In the genomic region with DNA sequence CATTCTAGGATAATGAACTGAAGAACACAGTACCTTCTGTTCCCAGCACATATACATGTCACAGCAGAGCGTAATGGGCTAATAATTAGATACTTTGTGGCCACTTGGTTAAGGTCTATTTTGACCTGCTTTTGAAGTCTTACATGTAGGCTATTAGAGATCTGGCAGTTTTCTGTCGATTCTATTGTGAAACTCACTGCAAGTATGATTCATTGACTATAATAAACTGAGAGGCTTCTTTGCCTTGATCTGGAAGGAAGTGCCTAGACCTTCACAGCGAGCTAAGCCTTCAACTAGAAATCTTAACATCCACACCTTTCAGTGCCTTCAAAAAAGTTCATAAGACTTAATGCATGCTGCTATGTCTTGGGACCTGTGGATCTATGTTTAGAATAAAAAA, we compare ENCODE assay signal across 26 mouse cellular contexts.
DNase-seq lines count a peak whose midpoint lies in the region; ATAC-seq and TF ChIP-seq lines count a peak whose summit lies in the region.
"Had no signal": no experiment of that assay in that cellular context is flagged by ENCODE, and none has a peak within 500 bp of the region (broad histone marks: within the 10 kb centered on the region; RNA-seq: fewer than 3 reads in every experiment).

No protein-coding gene starts in this region.

- H3K27me3 ChIP-seq in midbrain, embryonic 11.5 days (ENCODE audit: control insufficient read depth, insufficient read depth, low read length), result no peaks in the 10 kb centered on the region
- no peaks in the 10 kb centered on the region for H3K27me3 ChIP-seq in midbrain, embryonic 14.5 days (ENCODE audit: control insufficient read depth, insufficient read depth, low read length)
- H3K27me3 ChIP-seq in C2C12 (ENCODE audit: control insufficient read depth, insufficient read depth, insufficient read length), result no peaks in the 10 kb centered on the region
- no peaks in the 10 kb centered on the region for H3K27me3 ChIP-seq in heart, embryonic 11.5 days (ENCODE audit: control insufficient read depth, insufficient read depth, low read length)
- H3K27me3 ChIP-seq in kidney, embryonic 15.5 days, result no peaks in the 10 kb centered on the region
- H3K27me3 ChIP-seq: embryonic facial prominence, embryonic 13.5 days; embryonic facial prominence, embryonic 15.5 days; forebrain, embryonic 12.5 days had no signal

- H3K79me3 ChIP-seq in C2C12 (ENCODE audit: low read depth), result no peaks in the 10 kb centered on the region

- DNase-seq in midbrain, embryonic 11.5 days (ENCODE audit: low spot score, missing footprints), result peak; percentile 73
- DNase-seq in midbrain, embryonic 14.5 days, result no peak
- DNase-seq in 416B (ENCODE audit: low read depth) (peak; percentile 20), NIH3T3 (ENCODE audit: low read depth) (peak; percentile 31)
- DNase-seq in layer of hippocampus, postnatal 10 days (ENCODE audit: low spot score in 2 of 2), result no peak
- DNase-seq: adrenal gland, adult 2 months; adrenal gland, postnatal 10 days; adrenal gland, postnatal 25 days; B cell, adult 2 months; cerebellum, adult 11 months; cerebellum, adult 18-20 months; cerebellum, adult 8-10 months; cerebellum, adult 9-11 months; cerebellum, postnatal 14 days; cerebellum, postnatal 36 days; embryo, embryonic 11 days had no signal

- H3K4me2 ChIP-seq in midbrain, embryonic 11.5 days, result no peak overlapping the region
- no peak overlapping the region for H3K4me2 ChIP-seq in midbrain, embryonic 14.5 days (ENCODE audit: low read length)
- no peak overlapping the region for H3K4me2 ChIP-seq in heart, embryonic 11.5 days
- no peak overlapping the region for H3K4me2 ChIP-seq in kidney, embryonic 15.5 days
- H3K4me2 ChIP-seq: embryonic facial prominence, embryonic 13.5 days; embryonic facial prominence, embryonic 15.5 days; forebrain, embryonic 12.5 days had no signal

- WGBS in midbrain, embryonic 11.5 days, result 92% methylated on average over 3 of the region's 3 CpGs
- WGBS in midbrain, embryonic 14.5 days, result 88% methylated on average over 3 of the region's 3 CpGs
- WGBS in heart, embryonic 11.5 days (ENCODE audit: insufficient replicate concordance), result 75% methylated on average over 3 of the region's 3 CpGs
- 59% methylated on average over 3 of the region's 3 CpGs for WGBS in kidney, embryonic 15.5 days

- no peak overlapping the region for H3K9ac ChIP-seq in midbrain, embryonic 11.5 days (ENCODE audit: low read length)
- H3K9ac ChIP-seq in midbrain, embryonic 14.5 days (replicated peaks; ENCODE audit: low read length), result no peak overlapping the region
- H3K9ac ChIP-seq in heart, embryonic 11.5 days (ENCODE audit: low read depth, low read length), result no peak overlapping the region
- no peak overlapping the region for H3K9ac ChIP-seq in kidney, embryonic 15.5 days
- H3K9ac ChIP-seq: embryonic facial prominence, embryonic 13.5 days; embryonic facial prominence, embryonic 15.5 days; forebrain, embryonic 12.5 days had no signal

- H3K36me3 ChIP-seq in midbrain, embryonic 11.5 days (ENCODE audit: control insufficient read depth, insufficient read depth, low read length), result no peaks in the 10 kb centered on the region
- no peaks in the 10 kb centered on the region for H3K36me3 ChIP-seq in midbrain, embryonic 14.5 days (ENCODE audit: control insufficient read depth, insufficient read depth, low read length)
- no peaks in the 10 kb centered on the region for H3K36me3 ChIP-seq in C2C12 (ENCODE audit: control insufficient read depth, insufficient read depth)
- H3K36me3 ChIP-seq in heart, embryonic 11.5 days (ENCODE audit: control insufficient read depth, insufficient read depth, low read length), result no peaks in the 10 kb centered on the region
- no peaks in the 10 kb centered on the region for H3K36me3 ChIP-seq in kidney, embryonic 15.5 days
- H3K36me3 ChIP-seq: embryonic facial prominence, embryonic 13.5 days; embryonic facial prominence, embryonic 15.5 days; forebrain, embryonic 10.5 days; forebrain, embryonic 12.5 days had no signal

- no peak overlapping the region for H3K27ac ChIP-seq in midbrain, embryonic 11.5 days (ENCODE audit: low read depth, low read length)
- H3K27ac ChIP-seq in midbrain, embryonic 14.5 days (replicated peaks; ENCODE audit: low read depth, low read length), result no peak overlapping the region
- H3K27ac ChIP-seq in heart, embryonic 11.5 days (ENCODE audit: low read depth, low read length), result no peak overlapping the region
- H3K27ac ChIP-seq in kidney, embryonic 15.5 days, result no peak overlapping the region
- H3K27ac ChIP-seq: embryonic facial prominence, embryonic 13.5 days; embryonic facial prominence, embryonic 15.5 days; forebrain, embryonic 10.5 days; forebrain, embryonic 12.5 days had no signal

- no peaks in the 10 kb centered on the region for H3K79me2 ChIP-seq in C2C12 (ENCODE audit: control insufficient read depth, insufficient read depth)

- no peak overlapping the region for H3ac ChIP-seq in C2C12 (ENCODE audit: control insufficient read depth, insufficient read length, low read depth)

- H3K4me1 ChIP-seq in midbrain, embryonic 11.5 days (ENCODE audit: control insufficient read depth, insufficient read depth, low read length), result no peaks in the 10 kb centered on the region
- no peaks in the 10 kb centered on the region for H3K4me1 ChIP-seq in midbrain, embryonic 14.5 days (ENCODE audit: control insufficient read depth, insufficient read depth, low read length)
- H3K4me1 ChIP-seq in heart, embryonic 11.5 days (ENCODE audit: control insufficient read depth, insufficient read depth, low read length), result no peaks in the 10 kb centered on the region
- H3K4me1 ChIP-seq in kidney, embryonic 15.5 days, result no peaks in the 10 kb centered on the region
- H3K4me1 ChIP-seq: forebrain, embryonic 12.5 days had no signal

- no peak overlapping the region for H3K4me3 ChIP-seq in midbrain, embryonic 11.5 days (ENCODE audit: low read depth, low read length)
- no peak overlapping the region for H3K4me3 ChIP-seq in midbrain, embryonic 14.5 days (replicated peaks; ENCODE audit: low read depth, low read length)
- H3K4me3 ChIP-seq in C2C12 (ENCODE audit: insufficient read depth, poor library complexity, severe bottlenecking), result no peak overlapping the region
- H3K4me3 ChIP-seq in heart, embryonic 11.5 days (ENCODE audit: low read depth, low read length), result no peak overlapping the region
- H3K4me3 ChIP-seq in kidney, embryonic 15.5 days (replicated peaks), result no peak overlapping the region
- H3K4me3 ChIP-seq: embryonic facial prominence, embryonic 13.5 days; embryonic facial prominence, embryonic 15.5 days; erythroblast, embryonic 14.5 days; forebrain, embryonic 10.5 days; forebrain, embryonic 12.5 days had no signal

- no peak for TF ChIP-seq CTCF in C2C12 (IDR thresholded peaks at IDR 0.05; ENCODE audit: control insufficient read depth, insufficient read depth, insufficient read length)

- ATAC-seq in midbrain, embryonic 11.5 days (ENCODE audit: low FRiP score), result no peak
- ATAC-seq in midbrain, embryonic 14.5 days (ENCODE audit: low FRiP score, low TSS enrichment), result no peak
- ATAC-seq in heart, embryonic 11.5 days (replicated peaks; ENCODE audit: insufficient number of reproducible peaks, low FRiP score, low TSS enrichment), result no peak
- ATAC-seq in kidney, embryonic 15.5 days (replicated peaks; ENCODE audit: low FRiP score), result no peak
- ATAC-seq: forebrain, embryonic 14.5 days; forebrain, embryonic 16.5 days had no signal

- H3K9me3 ChIP-seq in midbrain, embryonic 11.5 days (ENCODE audit: control insufficient read depth, low read length), result no peaks in the 10 kb centered on the region
- no peaks in the 10 kb centered on the region for H3K9me3 ChIP-seq in midbrain, embryonic 14.5 days (ENCODE audit: control insufficient read depth, low read length)
- no peaks in the 10 kb centered on the region for H3K9me3 ChIP-seq in heart, embryonic 11.5 days (replicated peaks; ENCODE audit: control insufficient read depth, low read length)
- no peaks in the 10 kb centered on the region for H3K9me3 ChIP-seq in kidney, embryonic 15.5 days (replicated peaks)
- H3K9me3 ChIP-seq: embryonic facial prominence, embryonic 13.5 days; embryonic facial prominence, embryonic 15.5 days; forebrain, embryonic 10.5 days; forebrain, embryonic 12.5 days had no signal

TF ChIP-seq in C2C12, 6 proteins besides CTCF, POLR2A, EP300 and RAD21:
- TF ChIP-seq MAX (IDR thresholded peaks at IDR 0.05), result no peak
- no peak for TF ChIP-seq FOSL1 (IDR thresholded peaks at IDR 0.05; ENCODE audit: insufficient read depth, low read length, poor library complexity, severe bottlenecking)
- peak; percentile 83 for TF ChIP-seq CEBPB (IDR thresholded peaks at IDR 0.05; ENCODE audit: low read depth)
- TF ChIP-seq MYOD1 (IDR thresholded peaks at IDR 0.05; ENCODE audit: control insufficient read depth, insufficient read length, low read depth), result no peak
TF ChIP-seq in C2C12: peak in this region for 1.

Comparison
In these comparisons a context has a peak if more than half of its experiments do, and no peak if none do; other contexts are left out.
1. DNase-seq: peak in midbrain, embryonic 11.5 days (single experiment), 416B (single experiment) and NIH3T3 (single experiment); none in midbrain, embryonic 14.5 days (single experiment) and layer of hippocampus, postnatal 10 days (0 of 2).